18 mouse cellular contexts compared by ENCODE assay signal in the genomic region with DNA sequence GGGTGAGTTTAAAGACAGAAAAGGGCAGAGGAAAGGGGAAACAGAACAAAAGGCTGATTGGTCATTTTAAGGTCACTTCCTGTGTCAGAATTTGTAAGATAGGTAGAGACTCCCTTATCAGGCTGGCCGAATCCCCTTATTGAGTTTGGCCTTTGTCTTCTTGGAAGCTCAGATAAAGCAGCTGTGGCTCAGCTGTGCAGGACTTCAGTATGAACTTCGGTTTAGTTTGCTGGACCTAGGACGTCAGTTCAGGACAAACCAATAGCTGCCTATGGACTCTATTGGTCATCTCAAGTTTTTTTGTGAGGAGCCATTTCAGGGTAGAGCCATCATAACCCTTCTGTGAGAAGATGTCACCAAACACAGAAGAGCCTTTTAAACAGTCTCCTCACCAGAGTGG. TPM values are rescaled to one million over a fixed set of nuclear protein-coding genes. Genes with fewer than 3 reads are reported as not detected.
A peak's percentile ranks its signal among the peaks of the same experiment; 100 is the strongest.
DNase-seq lines count a peak whose midpoint lies in the region; ATAC-seq and TF ChIP-seq lines count a peak whose summit lies in the region.
"Had no signal": no experiment of that assay in that cellular context is flagged by ENCODE, and none has a peak within 500 bp of the region (broad histone marks: within the 10 kb centered on the region; RNA-seq: fewer than 3 reads in every experiment).

No protein-coding gene starts in this region.

- H3K9me3 ChIP-seq in liver, embryonic 12.5 days (replicated peaks), result no peaks in the 10 kb centered on the region
- H3K9me3 ChIP-seq: forebrain, embryonic 13.5 days; limb, embryonic 12.5 days had no signal

- no peak overlapping the region for H3K4me3 ChIP-seq in spleen, adult 2 months (ENCODE audit: extremely low read depth, insufficient read depth, insufficient read length)
- H3K4me3 ChIP-seq in liver, embryonic 12.5 days, result no peak overlapping the region

- peak; percentile 84 for DNase-seq in heart, adult 11 months
- DNase-seq in heart, adult 18-20 months, result no peak
- DNase-seq in spleen, adult 2 months (ENCODE audit: low read depth in 1 of 2, low spot score in 2 of 2), result no peak
- no peak for DNase-seq in spleen, postnatal 36 days (ENCODE audit: low spot score in 2 of 2)
- DNase-seq in thymus, postnatal 0 days (ENCODE audit: low spot score), result no peak
- DNase-seq in kidney, postnatal 36 days, result no peak
- DNase-seq: adrenal gland, postnatal 25 days; cerebellum, adult 11-12 months; cerebellum, postnatal 25 days; gastrocnemius, postnatal 25 days; kidney, adult 11 months; lung, embryonic 14.5 days; lung, postnatal 36 days had no signal

- H3K4me1 ChIP-seq in spleen, adult 2 months (ENCODE audit: control insufficient read depth, insufficient read depth, insufficient read length), result peaks cover 15% of the 10 kb centered on the region; the same call in 1 of the 2 replicates
- peaks cover 58% of the 10 kb centered on the region for H3K4me1 ChIP-seq in liver, embryonic 12.5 days

- ATAC-seq in liver, embryonic 12.5 days, result no peak
- ATAC-seq in activated CD4-positive, CD25-positive, alpha-beta regulatory T cell, adult 4 months, result no peak

- peak overlapping the region; percentile 58 for H3K4me2 ChIP-seq in liver, embryonic 12.5 days

- H3K36me3 ChIP-seq in spleen, adult 2 months (ENCODE audit: control insufficient read depth, insufficient read depth, low read length), result no peaks in the 10 kb centered on the region
- H3K36me3 ChIP-seq in liver, embryonic 12.5 days, result no peaks in the 10 kb centered on the region
- H3K36me3 ChIP-seq: limb, embryonic 12.5 days had no signal

- H3K9ac ChIP-seq in liver, embryonic 12.5 days, result peak overlapping the region; percentile 46

- 66% methylated on average over 3 of the region's 3 CpGs for WGBS in spleen, adult 2 months
- WGBS in liver, embryonic 12.5 days (ENCODE audit: insufficient replicate concordance), result 10% methylated on average over 3 of the region's 3 CpGs

- no peak for TF ChIP-seq POLR2A in spleen, adult 2 months (IDR thresholded peaks at IDR 0.05; ENCODE audit: low read depth, low read length)

- no peaks in the 10 kb centered on the region for H3K27me3 ChIP-seq in spleen, adult 2 months (ENCODE audit: control insufficient read depth, insufficient read depth, low read length)
- H3K27me3 ChIP-seq in liver, embryonic 12.5 days (replicated peaks), result no peaks in the 10 kb centered on the region
- H3K27me3 ChIP-seq: forebrain, embryonic 13.5 days; limb, embryonic 12.5 days had no signal

- TF ChIP-seq CTCF in spleen, adult 2 months (IDR thresholded peaks at IDR 0.05; ENCODE audit: extremely low read depth, insufficient read depth, insufficient read length, insufficient replicate concordance), result no peak

- H3K27ac ChIP-seq in spleen, adult 2 months (ENCODE audit: insufficient read depth, low read length), result peak overlapping the region; percentile 86; the same call in 1 of the 2 replicates
- H3K27ac ChIP-seq in liver, embryonic 12.5 days, result peak overlapping the region; percentile 84
- H3K27ac ChIP-seq: forebrain, embryonic 13.5 days; kidney, postnatal 0 days; limb, embryonic 12.5 days had no signal

RNA-seq across cellular contexts. Expression of a gene that starts 12.2 kb away (rescaled TPM):
- 10 to 100 TPM; 31.0 to 32.9 TPM for total RNA-seq in heart, adult 18-20 months (2021)
- 22.1 and 26.6 TPM in 2 replicates for polyA plus RNA-seq in spleen, adult 2 months (2012; rRNA removed)
- polyA plus RNA-seq in liver, embryonic 12.5 days (2016; fragmentation: Nextera tagmentation; extraction: Ambion mirVana), result 22.7 and 23.5 TPM in 2 replicates
- polyA plus RNA-seq in thymus, postnatal 0 days (2015; fragmentation: Nextera tagmentation; extraction: Ambion mirVana), result 15.4 and 15.9 TPM in 2 replicates
- 1 to 10 TPM; 4.8 to 7.7 TPM for polyA plus RNA-seq in activated CD4-positive, CD25-positive, alpha-beta regulatory T cell, adult 4 months (2017; shearing (Covaris generic))
